Mouse (Mus musculus) forebrain, embryonic 15.5 days (tissue): ENCODE results near the gene Zc3h10. TPM values are rescaled to one million over a fixed set of nuclear protein-coding genes. Genes with fewer than 3 reads are reported as not detected.
A peak's percentile ranks its signal among the peaks of the same experiment; 100 is the strongest.
"Not testable (repeated sequence)": the region's sequence is repeated elsewhere in the genome, so short reads cannot be mapped to it uniquely, and the experiment has no call there.

ENCODE experiments used
- ATAC-seq: fragments of 200-750 bp; cut with Nextera tagmentation; replicated peaks from 2 replicates; pipeline ENCODE4 v1.8.0; 2017; ENCODE audit warnings: mild to moderate bottlenecking, moderate TSS enrichment, moderate library complexity
- H3K27ac ChIP-seq: fragments of 300-500 bp; sonication (generic); replicated peaks from 2 replicates; pipeline ENCODE4 v1.5.1; 2015; ENCODE audit warnings: mild to moderate bottlenecking, inconsistent platforms
- H3K27me3 ChIP-seq: fragments of 300-500 bp; sonication (generic); 2 replicates; pipeline ENCODE4 v1.6.1; 2015; ENCODE audit warnings: inconsistent platforms
- H3K36me3 ChIP-seq: fragments of 300-500 bp; sonication (generic); 2 replicates; pipeline ENCODE4 v1.6.1; 2015; ENCODE audit warnings: mild to moderate bottlenecking, inconsistent platforms
- H3K4me1 ChIP-seq: fragments of 300-500 bp; sonication (generic); 2 replicates; pipeline ENCODE4 v1.6.1; 2015; ENCODE audit warnings: inconsistent platforms
- H3K4me2 ChIP-seq: fragments of 300-500 bp; sonication (generic); replicated peaks from 2 replicates; pipeline ENCODE4 v1.6.1; 2015; ENCODE audit warnings: mild to moderate bottlenecking, inconsistent platforms
- H3K4me3 ChIP-seq: fragments of 300-500 bp; sonication (generic); 2 replicates; pipeline ENCODE4 v1.5.1; 2015; ENCODE audit warnings: mild to moderate bottlenecking, inconsistent platforms
- H3K9ac ChIP-seq: fragments of 300-500 bp; sonication (generic); replicated peaks from 2 replicates; pipeline ENCODE4 v1.6.1; 2015; ENCODE audit warnings: mild to moderate bottlenecking, inconsistent platforms
- H3K9me3 ChIP-seq: fragments of 300-500 bp; sonication (generic); 2 replicates; pipeline ENCODE4 v1.6.1; 2016; ENCODE audit warnings: inconsistent platforms
- WGBS: fragments of 180-500 bp; shearing (Covaris S2); methylation state at CpG from one replicate; pipeline ENCODE4 v1.1.7; 2015; ENCODE audit warnings: mixed read lengths; 5-methylcytosine and 5-hydroxymethylcytosine counted together
- polyA plus RNA-seq: library from polyadenylated mRNA; unstranded; fragments of >200 nt; fragmentation: Nextera tagmentation; extraction: Ambion mirVana; gene quantifications from 2 replicates; pipeline ENCODE4 v1.2.1, GENCODE M21; 2015

The Zc3h10 gene
- polyA plus RNA-seq, 1 experiment from 2014 or later: 24.5 TPM

- 82% methylated on average over 4 of the region's 4 CpGs for WGBS
- H3K4me2 ChIP-seq: no peak overlapping the region
- no peak overlapping the region for H3K27ac ChIP-seq
- H3K9ac ChIP-seq: no peak overlapping the region
- H3K9me3 ChIP-seq: no peaks in the 10 kb centered on the region
- ATAC-seq: no peak
- H3K27me3 ChIP-seq: no peaks in the 10 kb centered on the region
- H3K36me3 ChIP-seq: no peaks in the 10 kb centered on the region
- no peaks in the 10 kb centered on the region for H3K4me1 ChIP-seq
- H3K4me3 ChIP-seq: no peak overlapping the region
Observed at GRCm38 (mm10) chr10:128579731-128580130, 32.2 kb upstream of the Zc3h10 start.

- no peaks in the 10 kb centered on the region for H3K36me3 ChIP-seq
- H3K9me3 ChIP-seq: no peaks in the 10 kb centered on the region
- H3K4me3 ChIP-seq: no peak overlapping the region
- no peaks in the 10 kb centered on the region for H3K27me3 ChIP-seq
- WGBS: 86% methylated on average over 3 of the region's 3 CpGs
- H3K4me2 ChIP-seq: no peak overlapping the region
- ATAC-seq: no peak
- H3K9ac ChIP-seq: no peak overlapping the region
- no peak overlapping the region for H3K27ac ChIP-seq
- no peaks in the 10 kb centered on the region for H3K4me1 ChIP-seq
Observed at GRCm38 (mm10) chr10:128579298-128579697, 31.7 kb upstream of the Zc3h10 start.

- Histone ChIP-seq H3K9ac (no peak overlapping the region), H3K4me3 (no peak overlapping the region), H3K4me1 (no peaks in the 10 kb centered on the region), H3K27ac (no peak overlapping the region), H3K9me3 (no peaks in the 10 kb centered on the region), H3K36me3 (no peaks in the 10 kb centered on the region), H3K4me2 (no peak overlapping the region), H3K27me3 (no peaks in the 10 kb centered on the region)
- no peak for ATAC-seq
- whole genome bisulfite sequencing: 85% methylated on average over 11 of the region's 11 CpGs
Observed at GRCm38 (mm10) chr10:128578330-128578729, 30.8 kb upstream of the Zc3h10 start.

- 90% methylated on average over 2 of the region's 2 CpGs for WGBS
- no peak for ATAC-seq
Observed at GRCm38 (mm10) chr10:128575063-128575462, 27.5 kb upstream of the Zc3h10 start.

DNA sequence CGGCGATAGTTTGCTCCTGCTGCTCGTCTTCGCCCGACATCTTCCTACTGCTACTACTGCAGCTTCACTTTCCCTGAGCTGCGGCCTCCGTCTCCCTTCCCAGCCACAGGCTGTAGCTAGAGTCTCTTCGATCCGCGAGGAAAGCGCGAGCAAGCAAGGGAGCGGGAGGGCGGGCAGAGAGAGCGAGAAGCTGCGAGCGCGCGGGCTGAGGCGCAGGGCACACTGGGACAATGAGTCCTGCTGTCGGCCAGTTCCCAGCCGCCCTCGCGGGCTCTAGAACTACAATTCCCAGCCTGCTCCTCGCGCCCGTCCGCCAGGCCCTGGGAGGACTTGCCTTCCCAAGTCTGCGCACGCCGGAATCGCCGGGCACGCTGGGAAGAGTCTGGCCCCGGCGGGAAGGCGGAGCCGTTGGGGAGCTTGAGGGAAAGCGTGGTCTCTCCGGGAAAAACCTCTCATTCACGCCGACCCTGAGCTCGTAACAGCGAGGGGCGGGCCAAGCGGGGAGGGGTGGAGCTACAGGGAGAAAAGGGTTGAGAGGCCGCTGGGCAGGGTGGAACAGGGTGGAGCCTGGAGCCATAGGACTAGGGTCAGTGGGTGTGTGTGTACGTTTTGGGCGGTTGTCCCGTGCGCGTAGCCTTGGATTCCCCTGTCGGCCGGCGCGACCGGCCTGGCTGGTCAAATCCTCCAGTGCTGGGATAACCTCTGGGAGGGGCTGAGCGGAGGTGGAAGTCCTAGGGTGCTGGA, 18.4 kb upstream of the Zc3h10 start, which contains the start of gene Pa2g4:
Gene Pa2g4 (minus strand): TSS at position 200 of the 744 bp plus-strand sequence.
- Histone ChIP-seq H3K9me3 (no peaks in the 10 kb centered on the region), H3K4me2 (peak within 1 kb of the TSS; percentile 95), H3K36me3 (peaks cover 26% of the 10 kb centered on the region), H3K4me1 (peaks cover 18% of the 10 kb centered on the region), H3K27ac (peak within 1 kb of the TSS; percentile 95), H3K9ac (peak within 1 kb of the TSS; percentile 92), H3K27me3 (no peaks in the 10 kb centered on the region), H3K4me3 (peak within 1 kb of the TSS; percentile 90)
- ATAC-seq: peak; percentile 100
- WGBS: under 1% methylated on average over 58 of the region's 58 CpGs

More at GRCm38 (mm10) chr10:128575063-128575462, 27.5 kb upstream of the Zc3h10 start:
- Histone ChIP-seq H3K9ac (no peak overlapping the region), H3K27me3 (no peaks in the 10 kb centered on the region), H3K4me2 (no peak overlapping the region), H3K9me3 (no peaks in the 10 kb centered on the region), H3K4me1 (no peaks in the 10 kb centered on the region), H3K27ac (no peak overlapping the region), H3K36me3 (no peaks in the 10 kb centered on the region), H3K4me3 (no peak overlapping the region)

DNA sequence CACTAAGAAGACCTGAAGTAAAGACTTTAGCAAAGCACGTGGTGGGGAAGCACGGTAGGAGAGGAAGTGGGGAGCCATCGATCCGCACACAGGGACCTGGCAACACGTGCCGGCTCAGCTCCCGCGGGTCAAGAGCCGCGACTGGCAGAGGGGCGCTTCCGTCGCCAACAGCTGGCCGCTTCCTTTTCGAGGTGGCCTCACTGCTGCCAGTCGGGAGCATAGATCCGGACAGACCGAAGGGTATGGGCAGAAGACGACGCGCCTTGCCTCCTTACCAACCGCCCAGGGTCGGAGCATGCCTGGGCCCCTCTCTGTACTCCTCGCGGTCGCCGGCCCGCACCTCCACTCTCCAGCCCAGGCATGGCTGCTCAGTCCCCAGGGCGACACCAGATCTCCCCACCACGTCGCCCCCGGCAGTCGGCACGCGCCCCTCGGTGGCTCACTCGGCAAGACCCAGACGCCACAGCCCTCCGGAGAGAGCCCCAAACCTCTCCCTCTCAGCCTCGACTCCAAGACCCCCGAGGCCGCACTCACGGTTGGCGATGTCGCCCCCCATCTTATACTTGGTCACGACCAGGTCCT, 17.7 kb upstream of the Zc3h10 start:
- WGBS: under 1% methylated on average over 46 of the region's 46 CpGs
- Histone ChIP-seq H3K27ac (peak overlapping the region; percentile 95), H3K9me3 (no peaks in the 10 kb centered on the region), H3K4me3 (peak overlapping the region; percentile 90), H3K9ac (peak overlapping the region; percentile 92), H3K4me1 (peaks cover 18% of the 10 kb centered on the region), H3K27me3 (no peaks in the 10 kb centered on the region), H3K4me2 (peak overlapping the region; percentile 95), H3K36me3 (peaks cover 33% of the 10 kb centered on the region)
- ATAC-seq: peak; percentile 55

GRCm38 (mm10) chr10:128563544-128563943, 16.0 kb upstream of the Zc3h10 start:
- Histone ChIP-seq H3K27me3 (no peaks in the 10 kb centered on the region), H3K4me2 (no peak overlapping the region), H3K9me3 (no peaks in the 10 kb centered on the region), H3K9ac (no peak overlapping the region), H3K4me3 (no peak overlapping the region), H3K36me3 (peaks cover 50% of the 10 kb centered on the region), H3K27ac (no peak overlapping the region), H3K4me1 (peaks cover 18% of the 10 kb centered on the region)
- 89% methylated on average over 6 of the region's 6 CpGs for WGBS
- ATAC-seq: no peak

DNA sequence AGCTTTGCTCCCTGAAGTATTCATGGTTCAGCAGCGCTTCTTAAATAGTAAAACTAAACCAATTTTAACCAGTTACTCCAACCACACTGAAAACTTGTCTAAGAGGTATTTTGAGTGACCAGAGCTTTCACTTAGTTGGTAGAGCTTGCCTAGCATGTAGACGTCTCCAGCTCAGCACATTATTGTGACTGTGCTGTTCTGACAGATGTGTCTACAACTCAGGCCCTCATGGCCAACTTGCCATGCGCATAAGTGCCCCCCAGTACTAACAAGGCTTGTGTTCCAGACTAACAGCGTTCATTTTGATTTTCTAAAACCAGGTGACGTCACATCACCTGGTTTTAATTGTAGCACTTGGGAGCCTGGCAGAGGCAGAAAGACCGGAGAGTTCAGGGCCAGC, 9.4 kb upstream of the Zc3h10 start:
- Histone ChIP-seq H3K4me2 (no peak overlapping the region), H3K9ac (no peak overlapping the region), H3K9me3 (no peaks in the 10 kb centered on the region), H3K4me1 (no peaks in the 10 kb centered on the region), H3K4me3 (no peak overlapping the region), H3K27ac (no peak overlapping the region), H3K27me3 (no peaks in the 10 kb centered on the region), H3K36me3 (peaks cover 47% of the 10 kb centered on the region)
- WGBS: 89% methylated on average over 6 of the region's 6 CpGs
- no peak for ATAC-seq

DNA sequence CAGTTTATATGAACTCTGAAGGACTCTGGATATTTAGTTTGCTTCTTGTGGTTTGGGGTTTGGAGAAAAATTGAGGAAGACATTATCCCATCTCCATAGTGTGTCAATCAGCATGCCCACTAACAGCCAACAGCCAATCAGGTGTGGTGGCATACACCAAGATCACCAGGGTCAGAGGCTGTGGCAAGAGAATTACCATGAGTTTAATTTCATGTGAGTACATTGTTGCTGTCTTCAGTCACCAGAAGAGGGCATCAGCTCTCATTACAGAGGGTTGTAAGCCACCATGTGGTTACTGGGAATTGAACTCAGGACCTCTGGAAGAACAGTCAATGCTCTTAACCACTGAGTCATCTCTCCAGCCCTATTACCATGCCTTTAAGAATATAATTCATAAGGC, 8.7 kb upstream of the Zc3h10 start:
- H3K4me2 ChIP-seq: no peak overlapping the region
- no peaks in the 10 kb centered on the region for H3K27me3 ChIP-seq
- no peak overlapping the region for H3K9ac ChIP-seq
- H3K27ac ChIP-seq: no peak overlapping the region
- no peak for ATAC-seq
- no peaks in the 10 kb centered on the region for H3K4me1 ChIP-seq
- no peak overlapping the region for H3K4me3 ChIP-seq
- H3K36me3 ChIP-seq: peaks cover 40% of the 10 kb centered on the region
- no peaks in the 10 kb centered on the region for H3K9me3 ChIP-seq

- 95% methylated on average over 1 of the region's 1 CpGs for WGBS
- not testable (repeated sequence) for H3K9ac ChIP-seq, H3K9me3 ChIP-seq, H3K4me2 ChIP-seq, H3K4me3 ChIP-seq, H3K4me1 ChIP-seq, ATAC-seq, H3K27me3 ChIP-seq, H3K27ac ChIP-seq
- H3K36me3 ChIP-seq: peaks cover 33% of the 10 kb centered on the region
Observed at GRCm38 (mm10) chr10:128555567-128555966, 8.0 kb upstream of the Zc3h10 start.

DNA sequence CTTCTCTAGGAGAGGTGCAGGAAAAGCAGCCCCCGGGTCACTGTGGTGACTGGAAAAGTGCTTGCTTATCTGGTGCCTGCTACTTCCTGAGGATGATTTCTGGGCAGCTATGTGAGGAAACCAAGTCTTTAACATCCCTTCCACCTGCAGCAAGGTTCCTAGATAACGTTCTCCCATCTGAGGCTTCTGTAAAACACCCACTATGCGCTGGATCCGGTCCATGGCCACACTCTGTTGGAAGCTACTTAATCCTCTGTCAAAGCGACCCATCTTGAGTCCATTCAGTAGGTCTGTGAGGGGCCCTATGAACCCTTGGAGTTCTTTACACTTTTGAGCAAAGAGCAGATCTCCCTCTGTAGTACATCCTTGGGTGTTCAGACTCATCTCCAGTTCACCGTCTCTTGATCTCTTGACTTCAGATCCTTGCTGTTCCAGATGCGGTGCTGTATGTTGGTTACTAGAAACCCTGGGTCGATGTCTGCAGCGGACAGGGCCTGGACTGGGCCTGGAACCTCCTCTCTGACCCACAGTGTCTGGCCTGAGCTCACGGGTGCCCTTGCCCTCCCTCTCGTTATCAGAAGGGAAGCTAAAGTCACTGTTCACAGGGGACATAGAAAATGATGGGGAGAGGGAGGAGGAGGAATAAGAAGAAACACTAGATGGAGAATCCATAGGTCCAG, 2.7 kb upstream of the Zc3h10 start:
- peak overlapping the region; percentile 97 for H3K27ac ChIP-seq
- ATAC-seq: not testable (repeated sequence)
- 94% methylated on average over 11 of the region's 11 CpGs for WGBS

DNA sequence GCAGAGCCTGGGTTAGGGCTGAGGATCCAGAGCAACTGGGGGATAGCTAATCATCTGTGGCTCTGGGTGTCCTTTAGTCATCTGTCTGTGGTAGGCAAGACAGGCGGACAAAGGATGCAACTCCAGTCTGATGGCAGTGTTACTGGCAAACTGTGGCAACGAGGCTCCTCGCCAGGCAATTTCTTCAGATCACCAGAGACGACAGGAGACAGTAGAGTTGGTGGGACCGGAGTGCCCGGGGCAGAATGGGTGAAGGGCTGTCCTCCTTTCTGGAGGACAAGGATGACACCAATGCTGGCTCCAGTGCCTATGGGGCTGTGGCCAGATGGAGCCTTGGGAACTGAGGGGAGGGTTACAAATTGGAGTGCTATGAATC, 2.1 kb upstream of the Zc3h10 start:
- H3K27me3 ChIP-seq, H3K9ac ChIP-seq, H3K9me3 ChIP-seq, H3K4me3 ChIP-seq, H3K4me2 ChIP-seq, ATAC-seq: not testable (repeated sequence)
- Histone ChIP-seq H3K36me3 (peaks cover 11% of the 10 kb centered on the region), H3K4me1 (peaks cover 14% of the 10 kb centered on the region), H3K27ac (peak overlapping the region; percentile 97)
- WGBS: 70% methylated on average over 6 of the region's 6 CpGs

More for the DNA sequence above, 2.7 kb upstream of the Zc3h10 start:
- not testable (repeated sequence) for H3K4me3 ChIP-seq, H3K9ac ChIP-seq, H3K4me2 ChIP-seq, H3K36me3 ChIP-seq, H3K27me3 ChIP-seq, H3K9me3 ChIP-seq
- H3K4me1 ChIP-seq: peaks cover 14% of the 10 kb centered on the region
